In genomic region chr11:67845193-67845592, GRCm38 (mm10) we compare ENCODE assay signal across 18 mouse cellular contexts. TPM values are rescaled to one million over a fixed set of nuclear protein-coding genes. Genes with fewer than 3 reads are reported as not detected.
"Had no signal": no experiment of that assay in that cellular context is flagged by ENCODE, and none has a peak within 500 bp of the region (broad histone marks: within the 10 kb centered on the region; RNA-seq: fewer than 3 reads in every experiment).

No protein-coding gene starts in this region.

- H3K36me3 ChIP-seq: midbrain, embryonic 10.5 days; midbrain, embryonic 12.5 days; neural tube, embryonic 13.5 days; stomach, embryonic 15.5 days had no signal

- DNase-seq: lung, adult 18-20 months; lung, embryonic 14.5 days; lung, postnatal 10 days; lung, postnatal 4 days; midbrain, embryonic 14.5 days; right cerebral cortex, postnatal 14 days; thymus, adult 2 months; thymus, postnatal 25 days; thymus, postnatal 4 days had no signal

- H3K4me2 ChIP-seq: lung, embryonic 14.5 days; midbrain, embryonic 12.5 days; neural tube, embryonic 13.5 days; stomach, embryonic 15.5 days had no signal

- H3K9ac ChIP-seq: lung, embryonic 14.5 days; midbrain, embryonic 12.5 days; neural tube, embryonic 13.5 days; stomach, embryonic 15.5 days had no signal

- H3K27ac ChIP-seq: midbrain, embryonic 10.5 days; midbrain, embryonic 12.5 days; neural tube, embryonic 13.5 days; stomach, embryonic 15.5 days; stomach, postnatal 0 days had no signal

- H3K9me3 ChIP-seq: midbrain, embryonic 10.5 days; midbrain, embryonic 12.5 days; neural tube, embryonic 13.5 days; stomach, embryonic 15.5 days had no signal

- H3K4me3 ChIP-seq: midbrain, embryonic 10.5 days; midbrain, embryonic 12.5 days; myocyte; neural tube, embryonic 13.5 days; stomach, embryonic 15.5 days had no signal

- H3K27me3 ChIP-seq: midbrain, embryonic 12.5 days; neural tube, embryonic 13.5 days; stomach, embryonic 15.5 days had no signal

- H3K4me1 ChIP-seq: midbrain, embryonic 10.5 days; midbrain, embryonic 12.5 days; neural tube, embryonic 13.5 days; stomach, embryonic 15.5 days had no signal

- ATAC-seq: midbrain, embryonic 16.5 days had no signal

RNA-seq across cellular contexts. Expression of gene Dhrs7c, which starts 47.2 kb away (rescaled TPM):
- polyA plus RNA-seq: lung, embryonic 14.5 days; midbrain, embryonic 10.5 days; midbrain, embryonic 12.5 days; midbrain, embryonic 14.5 days; midbrain, embryonic 16.5 days; neural tube, embryonic 13.5 days; spleen, adult 2 months; stomach, postnatal 0 days; testis, adult 2 months had no signal
